Mouse (Mus musculus): Measurements from ENCODE around the gene Jade1. TPM values are rescaled to one million over a fixed set of nuclear protein-coding genes. Genes with fewer than 3 reads are reported as not detected.

Jade1 gene
- total RNA-seq (2022): 10 to 100 TPM; 46.6 to 57.7 (median 50.1) TPM

GRCm38 (mm10) chr3:41555491-41556381 is at the start of gene Jade1:
Jade1 (plus strand) TSS chr3:41555731.
- DNase-seq (ENCODE audit: low spot score in 2 of 2): no peak

DNA sequence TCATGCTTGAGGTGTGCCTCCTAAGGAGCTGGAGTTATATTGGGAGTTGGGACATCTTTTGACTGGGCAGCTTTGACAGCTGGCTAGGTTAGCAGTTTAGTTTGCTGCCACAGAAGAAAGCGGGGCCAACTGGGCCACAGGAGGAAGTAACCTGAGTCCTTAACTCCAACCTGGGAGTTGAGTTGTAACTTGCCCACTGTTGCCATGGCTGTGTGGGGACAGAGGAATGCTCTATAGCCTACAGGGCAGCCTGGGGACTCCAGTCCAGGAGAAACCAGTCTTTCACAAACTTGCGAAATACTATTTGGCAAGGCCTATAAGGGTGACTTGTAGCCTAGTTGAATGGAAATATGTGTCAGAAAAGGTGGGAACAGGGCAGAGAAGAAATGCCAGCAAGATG is 46.1 kb upstream of the Jade1 start:
- DNase-seq (ENCODE audit: low spot score in 2 of 2): no peak

DNA sequence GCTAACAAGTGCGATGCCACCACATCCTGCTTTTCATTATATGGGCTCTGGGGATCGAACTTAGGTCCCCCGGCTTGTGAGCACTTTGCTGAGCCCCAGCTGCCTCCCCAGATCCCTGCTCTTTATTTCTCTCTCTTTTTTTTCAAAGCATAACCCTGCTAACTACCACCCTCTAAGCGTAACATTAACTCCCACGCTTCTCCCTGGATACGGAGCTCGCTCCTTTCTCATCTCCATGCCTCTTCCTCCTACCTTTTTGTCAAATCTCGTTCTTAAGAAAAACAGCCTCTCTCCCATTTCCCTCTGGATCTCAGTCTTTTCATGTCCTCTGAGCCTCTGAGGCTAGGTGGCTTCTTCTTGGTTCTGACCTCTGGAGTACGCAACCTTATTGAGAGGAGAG is 45.3 kb upstream of the Jade1 start:
- DNase-seq (ENCODE audit: low spot score in 2 of 2): peak in 1 of 2 experiments; percentile 36

DNA sequence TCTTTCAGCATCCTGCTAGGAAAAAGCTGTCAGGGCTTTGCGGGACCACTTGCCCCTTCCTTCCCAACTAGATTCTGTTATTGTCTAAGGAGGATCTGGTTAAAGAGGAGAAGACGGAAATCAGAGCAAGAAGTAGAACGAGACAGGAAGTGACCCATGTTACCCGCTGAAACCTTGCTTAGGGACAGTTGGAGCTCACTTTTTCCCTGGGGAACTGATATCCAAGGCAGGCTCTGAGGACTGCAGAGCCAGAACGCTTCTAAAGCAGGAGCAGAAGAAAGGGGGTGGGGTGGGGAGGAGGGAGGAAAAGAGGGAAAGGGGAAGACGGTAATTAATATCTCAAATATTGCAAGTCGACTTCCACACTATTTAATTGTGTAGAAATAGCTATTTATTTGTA is 44.8 kb upstream of the Jade1 start:
- no peak for DNase-seq (ENCODE audit: low spot score in 2 of 2)

DNA sequence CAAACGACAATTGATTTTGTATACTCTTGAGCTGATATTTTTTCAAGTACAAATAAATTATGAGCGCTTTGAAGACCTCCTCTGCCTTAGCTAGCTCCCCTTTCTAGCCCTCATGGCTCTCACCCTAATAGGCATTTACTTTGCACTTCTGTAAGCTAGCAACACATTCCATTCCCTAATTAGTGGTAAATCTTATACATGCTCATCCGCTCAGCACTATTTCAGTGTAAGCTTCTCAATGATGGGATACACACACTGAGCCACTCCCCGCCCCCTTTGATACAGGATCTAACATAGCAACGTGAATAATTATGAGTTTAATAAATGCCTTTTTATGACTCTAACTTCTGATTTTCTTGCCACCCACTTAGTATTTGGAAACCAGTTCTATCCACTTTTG is 41.5 kb upstream of the Jade1 start:
- no peak for DNase-seq (ENCODE audit: low spot score in 2 of 2)

- DNase-seq (ENCODE audit: low spot score in 2 of 2): no peak
These were observed 40.7 kb upstream of the Jade1 start for GRCm38 (mm10) chr3:41514683-41515305.

- DNase-seq (ENCODE audit: low spot score in 2 of 2): no peak
These were observed 38.5 kb upstream of the Jade1 start for GRCm38 (mm10) chr3:41516961-41517518.

- DNase-seq (ENCODE audit: low spot score in 2 of 2): no peak
These were observed 34.6 kb upstream of the Jade1 start for GRCm38 (mm10) chr3:41520925-41521324.

GRCm38 (mm10) chr3:41521733-41522132 is 33.8 kb upstream of the Jade1 start:
- DNase-seq (ENCODE audit: low spot score in 2 of 2): no peak

- no peak for DNase-seq (ENCODE audit: low spot score in 2 of 2)
These were observed 33.1 kb upstream of the Jade1 start for GRCm38 (mm10) chr3:41522226-41523005.

GRCm38 (mm10) chr3:41523006-41523375 is 32.5 kb upstream of the Jade1 start:
- DNase-seq (ENCODE audit: low spot score in 2 of 2): no peak

DNA sequence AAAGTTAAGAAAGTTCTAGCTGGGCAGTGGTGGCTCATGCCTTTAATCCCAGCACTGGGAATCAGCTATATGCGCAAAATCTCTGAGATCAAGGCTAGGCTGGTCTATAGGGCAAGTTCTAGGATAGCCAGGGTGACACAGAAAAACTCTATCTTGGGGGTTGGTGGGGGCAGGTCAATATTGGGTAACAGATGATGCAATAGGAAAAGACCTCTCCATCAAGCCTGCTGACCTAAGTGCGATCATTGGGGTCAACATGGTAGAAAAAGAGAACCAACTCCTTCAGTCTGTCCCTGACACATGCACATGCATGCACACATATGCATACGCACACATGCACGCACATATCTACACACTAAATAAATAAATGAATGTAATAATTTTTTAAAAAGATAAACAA is 32.1 kb upstream of the Jade1 start:
- no peak for DNase-seq (ENCODE audit: low spot score in 2 of 2)

- no peak for DNase-seq (ENCODE audit: low spot score in 2 of 2)
These were observed 27.1 kb upstream of the Jade1 start for GRCm38 (mm10) chr3:41528291-41528969.

DNA sequence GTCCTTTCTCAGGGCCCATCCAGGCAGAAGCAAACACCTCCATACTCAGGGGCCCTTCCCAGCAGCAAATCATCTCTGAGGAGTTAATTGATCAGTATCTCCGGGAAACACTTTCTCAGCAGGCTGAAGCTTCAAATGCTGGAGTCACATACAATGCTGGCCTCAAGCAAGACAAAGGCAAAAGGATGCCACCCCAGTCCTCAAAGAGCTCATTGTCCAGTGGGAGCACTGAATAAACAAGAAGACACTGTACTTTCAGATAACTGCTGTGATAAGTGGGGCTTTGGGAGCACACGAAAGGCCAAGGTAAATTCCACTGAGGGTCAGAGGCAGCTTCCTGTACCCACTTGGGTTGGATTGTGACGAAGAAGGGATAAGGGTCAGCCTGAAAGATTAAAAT is 25.4 kb upstream of the Jade1 start:
- DNase-seq (ENCODE audit: low spot score in 2 of 2): no peak

DNA sequence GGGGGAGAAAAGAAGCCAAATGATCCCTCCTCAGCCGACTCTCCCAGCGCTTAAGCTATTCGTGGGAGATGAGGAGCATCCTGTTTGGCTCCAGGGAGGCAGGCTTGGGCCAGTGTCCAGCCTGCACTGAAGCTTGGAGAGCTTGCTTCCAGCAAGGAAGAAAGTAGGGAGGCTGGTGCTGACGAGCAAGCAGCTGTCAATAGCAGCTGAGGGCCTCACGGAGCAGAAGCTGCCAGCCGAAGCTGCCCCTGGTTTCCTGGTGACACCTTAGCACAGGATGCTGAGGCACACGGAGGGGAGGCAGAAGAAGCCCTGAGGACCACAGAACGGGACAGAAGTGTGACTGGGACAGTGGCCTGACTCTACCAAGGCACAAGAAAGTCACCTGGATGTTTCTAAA is 24.0 kb upstream of the Jade1 start:
- DNase-seq (ENCODE audit: low spot score in 2 of 2): no peak

GRCm38 (mm10) chr3:41532109-41532508 is 23.4 kb upstream of the Jade1 start:
- DNase-seq (ENCODE audit: low spot score in 2 of 2): no peak

DNA sequence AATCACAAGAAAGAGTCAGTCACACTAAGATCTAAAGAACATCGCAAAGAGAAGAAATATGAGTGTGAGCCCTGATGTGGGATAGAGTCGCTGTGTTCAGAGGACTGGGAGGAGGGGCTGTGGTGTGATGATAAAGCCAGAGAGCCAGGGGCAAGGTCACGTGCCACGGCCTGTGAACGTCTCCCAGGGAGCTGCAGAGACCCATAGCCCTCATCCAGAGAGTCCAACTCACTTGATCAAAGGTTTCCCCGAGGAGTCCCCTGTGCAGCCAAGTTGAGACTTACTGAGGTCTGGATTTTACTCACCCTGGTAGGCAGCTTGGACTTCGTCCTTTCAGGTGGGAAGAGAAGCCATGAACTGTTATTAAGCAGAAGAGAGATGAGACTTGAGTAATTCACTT is 21.9 kb upstream of the Jade1 start:
- no peak for DNase-seq (ENCODE audit: low spot score in 2 of 2)

DNA sequence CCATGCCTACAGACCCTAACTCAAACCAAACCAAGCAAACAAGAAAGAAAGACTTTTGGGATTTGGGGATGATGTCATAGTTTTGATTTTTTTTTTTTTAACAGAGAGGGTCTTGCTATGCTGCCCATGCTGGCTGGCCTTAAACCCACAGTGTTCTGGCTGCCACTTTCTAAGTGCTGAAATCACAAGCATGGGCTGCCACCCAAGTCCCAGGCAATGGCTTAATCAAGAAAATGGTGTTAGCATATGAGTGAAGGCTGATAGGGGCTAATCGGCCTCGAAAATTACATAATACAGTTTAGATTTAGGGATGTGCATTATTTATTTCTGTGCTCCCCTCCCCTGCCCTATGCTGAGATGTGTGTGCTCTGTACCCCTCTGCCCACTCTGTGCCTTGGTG is 17.6 kb upstream of the Jade1 start:
- DNase-seq (ENCODE audit: low spot score in 2 of 2): no peak

DNA sequence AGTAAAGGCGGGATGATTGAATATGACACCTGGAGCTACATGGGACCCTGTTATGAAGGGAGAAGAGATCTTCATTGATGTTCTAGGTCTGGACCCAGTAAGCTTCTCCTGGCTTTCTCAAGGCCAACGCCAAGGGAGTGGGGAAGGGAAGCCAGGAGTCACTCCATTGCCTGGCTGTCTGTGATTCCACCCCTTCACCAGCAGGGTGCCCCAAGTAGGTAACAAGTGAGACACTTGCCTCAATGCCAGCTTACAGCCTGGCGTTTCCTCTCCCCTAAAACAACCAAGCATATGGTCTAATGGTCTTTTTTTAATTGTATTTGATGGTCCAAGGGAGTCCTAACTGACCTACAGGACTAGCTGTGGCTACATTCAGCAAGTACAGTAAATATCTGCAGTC is 14.2 kb upstream of the Jade1 start:
- no peak for DNase-seq (ENCODE audit: low spot score in 2 of 2)

DNA sequence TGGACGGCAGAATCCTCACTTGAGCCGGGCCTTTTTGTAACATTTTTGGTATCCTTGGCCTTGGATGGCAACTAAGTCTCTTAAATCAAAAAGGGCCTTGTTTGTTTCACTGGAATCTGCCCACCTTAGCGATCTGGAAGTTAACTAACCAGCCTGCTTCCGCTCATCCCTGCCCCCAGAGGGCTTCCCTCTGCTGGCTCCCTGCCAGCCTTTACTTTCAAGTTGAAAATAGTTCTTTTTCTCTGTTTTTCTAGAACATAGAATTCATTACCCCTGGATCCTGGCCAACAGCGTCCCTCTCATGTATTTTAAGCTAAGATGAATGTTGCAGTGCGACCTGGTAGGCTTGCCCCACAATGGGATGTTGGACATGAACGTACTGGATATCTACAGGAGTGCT is 11.1 kb upstream of the Jade1 start:
- DNase-seq (ENCODE audit: low spot score in 2 of 2): no peak

GRCm38 (mm10) chr3:41547289-41547688 is 8.2 kb upstream of the Jade1 start:
- no peak for DNase-seq (ENCODE audit: low spot score in 2 of 2)

Data from left cerebral cortex, adult 8-10 months (tissue).